Mouse (Mus musculus) stomach, postnatal 0 days (tissue): ENCODE results near the gene Gsta4.

Source experiments
- CTCF ChIP-seq: IDR thresholded peaks from 2 replicates; pipeline ENCODE4 v1.5.1; 2016; ENCODE audit warnings: antibody characterized with exemption, low read depth, mild to moderate bottlenecking, moderate library complexity
- EP300 ChIP-seq: optimal IDR thresholded peaks from 2 replicates; pipeline ENCODE3; 2016; ENCODE audit warnings: antibody characterized with exemption

DNA sequence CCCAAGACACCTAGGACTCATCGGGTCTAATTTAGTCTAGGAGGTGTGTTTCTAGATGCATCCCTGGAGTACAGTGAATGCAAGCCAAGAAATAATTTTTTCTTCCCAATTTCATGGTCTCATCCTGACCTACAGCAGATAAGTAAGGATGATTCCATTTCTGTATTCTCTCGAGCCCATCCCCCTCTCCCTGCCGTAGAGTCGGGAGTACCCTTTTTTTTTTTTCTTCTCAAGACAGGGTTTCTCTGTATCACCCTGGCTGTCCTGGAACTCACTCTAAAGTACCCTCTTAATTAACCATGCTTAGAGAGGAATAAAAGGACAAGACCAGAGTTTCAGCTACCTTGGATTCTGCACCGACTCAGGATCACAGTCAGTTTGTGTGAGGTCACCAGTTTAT lies 4.4 kb upstream of the Gsta4 start:
- no peak for TF ChIP-seq CTCF
- TF ChIP-seq EP300, result no peak
